Mouse (Mus musculus): ENCODE results near the gene Galnt4.

DNA sequence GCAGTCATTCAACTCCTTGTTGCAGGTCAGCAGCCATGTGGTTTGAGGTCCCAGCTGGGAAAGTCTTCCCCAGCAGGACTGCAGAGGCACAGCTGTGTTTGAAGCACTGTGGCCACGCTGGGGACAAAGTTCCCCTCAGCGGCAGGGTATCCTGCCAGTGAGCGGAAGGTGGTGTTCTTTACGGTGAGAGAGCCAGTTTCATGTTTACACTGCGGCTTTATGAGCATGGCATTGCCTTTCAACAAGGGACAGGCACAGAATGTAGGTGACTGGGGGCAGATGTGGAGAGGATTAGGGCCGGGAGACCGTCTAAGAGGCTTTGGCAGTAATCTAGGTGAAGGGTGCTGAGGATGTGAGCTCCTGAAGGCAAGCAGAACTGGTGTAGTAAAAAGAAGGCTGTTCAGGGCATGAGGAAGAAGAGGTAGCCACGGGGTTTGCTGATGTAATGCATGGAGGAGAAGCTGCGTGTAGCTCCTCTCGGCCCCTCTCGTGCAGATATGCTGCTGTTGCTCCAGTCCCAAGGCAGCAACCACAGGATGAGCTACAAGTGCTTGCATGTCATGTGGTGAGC is 19.8 kb downstream of the Galnt4 start:
- no peak for TF ChIP-seq CTCF (IDR thresholded peaks at IDR 0.05; ENCODE audit: extremely low read depth, insufficient read depth, low read length)
- TF ChIP-seq POLR2A (IDR thresholded peaks at IDR 0.05; ENCODE audit: extremely low read depth, insufficient read depth, low read length): no peak
